Comparison of ENCODE assay signal across 1 mouse cellular context in the genomic region with DNA sequence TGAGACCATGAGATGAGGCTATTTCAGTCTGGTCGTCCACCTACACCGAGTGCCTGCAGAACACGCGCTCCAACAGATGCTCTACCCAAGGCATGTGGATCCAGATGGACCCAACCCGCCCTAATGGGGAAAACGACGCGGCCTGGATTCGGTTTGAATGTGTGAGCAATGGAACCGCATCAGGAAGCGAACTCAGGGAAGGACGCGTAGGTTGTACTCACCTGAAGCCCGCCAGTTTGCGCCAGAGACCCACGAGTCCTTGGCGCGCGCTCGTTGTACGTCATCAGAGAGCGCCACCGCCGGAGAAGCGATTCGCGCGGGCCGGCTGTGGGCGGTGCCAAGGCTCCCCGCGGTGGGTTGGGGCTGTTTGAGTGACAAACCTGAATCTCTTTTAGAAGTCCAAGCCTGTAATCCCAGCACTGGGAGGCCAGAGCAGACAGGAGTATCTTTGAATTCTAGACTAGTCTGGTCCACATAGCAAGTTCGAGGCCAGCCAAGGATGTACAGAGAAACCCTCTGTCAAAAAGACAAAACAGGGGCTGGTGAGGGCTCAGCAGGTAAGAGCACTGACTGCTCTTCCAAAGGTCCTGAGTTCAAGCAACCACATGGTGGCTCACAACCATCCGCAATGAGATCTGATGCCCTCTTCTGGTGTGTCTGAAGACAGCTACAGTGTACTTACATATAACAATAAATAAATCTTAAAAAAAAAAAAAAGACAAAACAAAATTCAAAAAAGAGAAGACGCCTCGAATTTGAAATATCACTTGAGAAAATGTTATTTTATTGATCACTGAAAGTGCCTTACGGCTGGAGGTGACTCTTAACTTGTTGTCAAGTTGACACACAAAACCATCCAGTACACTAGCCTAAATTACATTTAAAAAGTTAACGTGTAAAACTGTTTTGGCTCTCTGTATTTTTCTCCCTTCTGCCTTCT.
A peak's percentile ranks its signal among the peaks of the same experiment; 100 is the strongest.
TF ChIP-seq lines count a peak whose summit lies in the region.

A gene (minus strand): TSS at position 279 of the 940 bp plus-strand sequence.

TF ChIP-seq in MEL, 35 proteins besides CTCF, POLR2A, EP300 and RAD21 (continued from another document):
- TF ChIP-seq MYC (IDR thresholded peaks at IDR 0.05; ENCODE audit: low read depth, low read length), result peak; percentile 95; the same call in 1 of the 2 replicates
- TF ChIP-seq GATA1 (IDR thresholded peaks at IDR 0.05; ENCODE audit: low read depth, low read length), result no peak
